9 mouse cellular contexts compared by ENCODE assay signal in genomic region chr6:114283278-114283770, GRCm38 (mm10). TPM values are rescaled to one million over a fixed set of nuclear protein-coding genes. Genes with fewer than 3 reads are reported as not detected.
DNase-seq lines count a peak whose midpoint lies in the region; ATAC-seq lines count a peak whose summit lies in the region.
"Had no signal": no experiment of that assay in that cellular context is flagged by ENCODE, and none has a peak within 500 bp of the region (broad histone marks: within the 10 kb centered on the region; RNA-seq: fewer than 3 reads in every experiment).

No protein-coding gene starts in this region.

- no peak overlapping the region for H3K9ac ChIP-seq in limb, embryonic 13.5 days
- peak overlapping the region; percentile 92 for H3K9ac ChIP-seq in forebrain, embryonic 13.5 days

- no peak overlapping the region for H3K27ac ChIP-seq in limb, embryonic 13.5 days
- no peak overlapping the region for H3K27ac ChIP-seq in limb, embryonic 10.5 days
- peak overlapping the region; percentile 87 for H3K27ac ChIP-seq in forebrain, embryonic 13.5 days
- H3K27ac ChIP-seq in midbrain, embryonic 10.5 days (replicated peaks), result peak overlapping the region; percentile 73

- peak overlapping the region; percentile 23 for H3K4me3 ChIP-seq in limb, embryonic 13.5 days
- no peak overlapping the region; the same call in 1 of the 2 replicates for H3K4me3 ChIP-seq in limb, embryonic 10.5 days
- peak overlapping the region; percentile 75 for H3K4me3 ChIP-seq in forebrain, embryonic 13.5 days
- H3K4me3 ChIP-seq in midbrain, embryonic 10.5 days, result peak overlapping the region; percentile 55

- H3K36me3 ChIP-seq in limb, embryonic 13.5 days, result no peaks in the 10 kb centered on the region
- no peaks in the 10 kb centered on the region for H3K36me3 ChIP-seq in limb, embryonic 10.5 days
- H3K36me3 ChIP-seq in forebrain, embryonic 13.5 days (ENCODE audit: poor library complexity, severe bottlenecking), result peaks cover 3% of the 10 kb centered on the region; the same call in 1 of the 2 replicates
- H3K36me3 ChIP-seq in midbrain, embryonic 10.5 days, result no peaks in the 10 kb centered on the region

- no peak overlapping the region for H3K4me2 ChIP-seq in limb, embryonic 13.5 days (replicated peaks)
- H3K4me2 ChIP-seq in forebrain, embryonic 13.5 days, result peak overlapping the region; percentile 69

- H3K9me3 ChIP-seq in limb, embryonic 13.5 days, result peaks cover 4% of the 10 kb centered on the region; the same call in 1 of the 2 replicates
- no peaks in the 10 kb centered on the region for H3K9me3 ChIP-seq in limb, embryonic 10.5 days (replicated peaks)
- no peaks in the 10 kb centered on the region for H3K9me3 ChIP-seq in forebrain, embryonic 13.5 days (replicated peaks)
- H3K9me3 ChIP-seq in midbrain, embryonic 10.5 days (replicated peaks), result no peaks in the 10 kb centered on the region

- DNase-seq in limb, embryonic 10.5 days (ENCODE audit: low spot score), result no peak
- DNase-seq in midbrain, embryonic 10.5 days (ENCODE audit: low spot score), result no peak
- DNase-seq in urinary bladder, postnatal 10 days (ENCODE audit: low spot score), result no peak
- DNase-seq in heart, postnatal 36 days, result no peak
- DNase-seq in adrenal gland, adult 2 months, result no peak
- DNase-seq: heart, adult 18-20 months had no signal

- intact Hi-C loops in heart, postnatal 36 days (cut with DNase I), result no loop called here

- ATAC-seq in limb, embryonic 13.5 days (ENCODE audit: low FRiP score, low read depth), result no peak
- no peak for ATAC-seq in forebrain, embryonic 13.5 days
- ATAC-seq: inflammation-experienced regulatory T-cells, adult 6 months had no signal

- peaks cover 96% of the 10 kb centered on the region for H3K27me3 ChIP-seq in limb, embryonic 13.5 days
- peaks cover 89% of the 10 kb centered on the region for H3K27me3 ChIP-seq in limb, embryonic 10.5 days (ENCODE audit: low read depth, poor library complexity, severe bottlenecking)
- H3K27me3 ChIP-seq in forebrain, embryonic 13.5 days, result peaks cover 15% of the 10 kb centered on the region
- H3K27me3 ChIP-seq in midbrain, embryonic 10.5 days (ENCODE audit: low read depth, poor library complexity, severe bottlenecking), result peaks cover 89% of the 10 kb centered on the region

- 21% methylated on average over 8 of the region's 8 CpGs for WGBS in limb, embryonic 13.5 days
- 21% methylated on average over 8 of the region's 8 CpGs for WGBS in limb, embryonic 10.5 days
- 6% methylated on average over 8 of the region's 8 CpGs for WGBS in forebrain, embryonic 13.5 days
- 16% methylated on average over 8 of the region's 8 CpGs for WGBS in midbrain, embryonic 10.5 days

- H3K4me1 ChIP-seq in limb, embryonic 13.5 days, result peaks cover 5% of the 10 kb centered on the region; the same call in 1 of the 2 replicates
- peaks cover 10% of the 10 kb centered on the region for H3K4me1 ChIP-seq in limb, embryonic 10.5 days
- peaks cover 65% of the 10 kb centered on the region for H3K4me1 ChIP-seq in forebrain, embryonic 13.5 days
- H3K4me1 ChIP-seq in midbrain, embryonic 10.5 days, result peaks cover 31% of the 10 kb centered on the region

RNA-seq across cellular contexts. Expression of gene Slc6a1, which starts 0.9 kb away (rescaled TPM):
- polyA plus RNA-seq in limb, embryonic 13.5 days (2015; fragmentation: Nextera tagmentation; extraction: Ambion mirVana), result 0.23 and 0.51 TPM in 2 replicates
- not detected in 2 replicates for polyA plus RNA-seq in limb, embryonic 10.5 days (2016; fragmentation: Nextera tagmentation; extraction: Ambion mirVana)
- polyA plus RNA-seq in forebrain, embryonic 13.5 days (2015; fragmentation: Nextera tagmentation; extraction: Ambion mirVana), result 67.2 and 81.0 TPM in 2 replicates
- 4.7 and 13.1 TPM in 2 replicates for polyA plus RNA-seq in midbrain, embryonic 10.5 days (2016; fragmentation: Nextera tagmentation; extraction: Ambion mirVana)
- under 1 TPM; 0.14 to 0.17 TPM for total RNA-seq in heart, postnatal 36 days (2021)
- not detected for total RNA-seq in adrenal gland, adult 2 months (2021)
- polyA plus RNA-seq in adrenal gland, adult 2 months (2012; rRNA removed), result not detected in 2 replicates

Comparison
In these comparisons a context has a peak if more than half of its experiments do, and no peak if none do; other contexts are left out.
1. H3K27ac ChIP-seq: peak in forebrain, embryonic 13.5 days (single experiment) and midbrain, embryonic 10.5 days (single experiment); none in limb, embryonic 13.5 days (single experiment) and limb, embryonic 10.5 days (single experiment).